In the genomic region with DNA sequence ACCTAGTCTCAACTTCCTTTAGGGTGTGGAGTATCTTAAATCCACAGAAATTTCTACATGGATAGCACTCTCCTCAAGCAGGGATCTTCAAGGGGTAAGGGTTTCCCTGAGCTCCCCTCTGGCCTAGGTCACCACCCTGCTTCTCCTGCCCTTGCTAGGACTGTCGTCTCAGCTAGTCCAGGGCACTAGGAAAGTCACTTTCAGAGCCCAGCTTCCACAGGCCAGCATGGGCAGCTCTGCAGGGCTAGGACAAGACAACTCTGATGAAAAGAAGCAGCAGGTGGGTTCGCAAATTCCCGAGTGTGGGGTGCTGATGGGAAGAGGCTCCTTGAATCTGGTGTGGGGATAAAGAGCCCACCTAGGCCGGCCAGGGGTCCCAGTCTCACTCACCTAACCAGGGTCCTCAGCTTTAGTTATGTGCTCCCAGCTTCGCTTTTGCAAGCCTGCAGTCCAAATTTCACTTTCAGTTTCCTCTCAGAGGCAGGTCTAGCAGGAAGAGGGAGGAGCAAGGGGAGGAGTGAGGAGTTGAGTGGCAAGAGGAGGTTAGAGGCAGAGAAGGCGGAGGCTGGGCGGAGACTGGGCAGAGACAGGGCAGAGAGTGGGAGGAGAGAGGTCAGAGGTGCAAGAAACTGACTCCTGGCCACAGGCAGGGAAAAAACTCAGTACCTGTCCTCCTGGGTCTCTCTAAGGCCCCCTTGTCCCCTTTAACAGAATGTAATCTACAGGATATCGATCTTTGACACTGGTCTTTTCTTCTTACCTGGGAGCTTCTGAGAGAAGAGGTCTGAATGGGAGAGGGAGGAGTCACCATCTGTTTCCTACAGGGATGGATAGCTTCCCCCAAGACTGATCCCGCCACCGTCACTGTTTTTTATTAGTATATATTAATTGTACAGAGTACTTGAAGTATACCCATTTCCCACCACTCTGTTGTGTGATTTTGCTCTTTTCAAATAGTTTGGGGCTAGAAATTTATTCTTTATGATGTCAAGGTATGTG, we compare ENCODE assay signal across 8 mouse cellular contexts. TPM values are rescaled to one million over a fixed set of nuclear protein-coding genes. Genes with fewer than 3 reads are reported as not detected.
DNase-seq lines count a peak whose midpoint lies in the region; ATAC-seq and TF ChIP-seq lines count a peak whose summit lies in the region.

A gene (minus strand): TSS at position 488 of the 999 bp plus-strand sequence.

- no peaks in the 10 kb centered on the region for H3K4me1 ChIP-seq in hindbrain, embryonic 16.5 days (ENCODE audit: control insufficient read depth, insufficient read depth, low read depth, low read length)

- H3K9ac ChIP-seq in hindbrain, embryonic 16.5 days (ENCODE audit: low read depth, low read length), result peak within 1 kb of the TSS; percentile 42

- H3K36me3 ChIP-seq in hindbrain, embryonic 16.5 days (ENCODE audit: control insufficient read depth, insufficient read depth, low read length), result no peaks in the 10 kb centered on the region

- peak within 1 kb of the TSS; percentile 84 for H3K27ac ChIP-seq in gastrocnemius, adult 2 months
- no peak within 1 kb of the TSS for H3K27ac ChIP-seq in hindbrain, embryonic 16.5 days (ENCODE audit: low read depth, low read length)

- peak within 1 kb of the TSS; percentile 39 for H3K4me2 ChIP-seq in hindbrain, embryonic 16.5 days (ENCODE audit: low read length)

- H3K4me3 ChIP-seq in gastrocnemius, adult 2 months, result peak within 1 kb of the TSS; percentile 82
- H3K4me3 ChIP-seq in hindbrain, embryonic 16.5 days (ENCODE audit: low read length), result peak within 1 kb of the TSS; percentile 34

- no peaks in the 10 kb centered on the region for H3K27me3 ChIP-seq in hindbrain, embryonic 16.5 days (replicated peaks; ENCODE audit: control insufficient read depth, insufficient read depth, low read length)

- intact Hi-C loops in gastrocnemius, adult 2 months (cut with DNase I), result loop anchor here (5.0 kb wide), 1 partner anchor 53 kb away; no protein-coding TSS in a partner anchor

- TF ChIP-seq CTCF in gastrocnemius, adult 2 months (IDR thresholded peaks at IDR 0.05), result no peak

- ATAC-seq in common myeloid progenitor, adult 5-6 weeks (replicated peaks; ENCODE audit: low read depth, poor library complexity, severe bottlenecking), result peak; percentile 99
- peak; percentile 74 for ATAC-seq in hindbrain, embryonic 16.5 days

- peak; percentile 86 for DNase-seq in ZHBTc4 (ENCODE audit: low read depth, low spot score)
- DNase-seq in gastrocnemius, adult 2 months, result peak; percentile 91
- peak; percentile 57 to 58 for DNase-seq in left cerebral cortex, adult 18-20 months (ENCODE audit: low spot score in 2 of 2)
- DNase-seq in lung, postnatal 4 days, result peak; percentile 87 to 90
- peak; percentile 17 for DNase-seq in retina, postnatal 7 days (ENCODE audit: low read depth, low spot score)
- peak; percentile 80 to 88 for DNase-seq in urinary bladder, adult 18-20 months (ENCODE audit: low spot score in 2 of 2)

- WGBS in hindbrain, embryonic 16.5 days, result 25% methylated on average over 10 of the region's 10 CpGs

- no peaks in the 10 kb centered on the region for H3K9me3 ChIP-seq in hindbrain, embryonic 16.5 days (ENCODE audit: control insufficient read depth, low read length)

RNA-seq across cellular contexts. Expression of the gene that starts here (rescaled TPM):
- total RNA-seq in common myeloid progenitor, adult 5-6 weeks (2017), result 31.7 and 33.6 TPM in 2 replicates
- total RNA-seq in gastrocnemius, adult 2 months (2021), result 1 to 10 TPM; 2.4 to 3.4 TPM
- polyA plus RNA-seq in hindbrain, embryonic 16.5 days (2015; fragmentation: Nextera tagmentation; extraction: Ambion mirVana), result 0.09 and 0.26 TPM in 2 replicates
- total RNA-seq in left cerebral cortex, adult 18-20 months (2021), result 1 to 10 TPM; 2.6 to 2.8 TPM

Comparison
In these comparisons a context has a peak if more than half of its experiments do, and no peak if none do; other contexts are left out.
1. Peak in ATAC-seq, H3K4me3 ChIP-seq, H3K9ac ChIP-seq and H3K4me2 ChIP-seq in hindbrain, embryonic 16.5 days; RNA of the gene not detected or under 1 TPM.
2. DNase-seq: peak in every context shown above with its lines; median percentile 91 in gastrocnemius, adult 2 months; 88 in lung, postnatal 4 days; 86 in ZHBTc4; 84 in urinary bladder, adult 18-20 months; 58 in left cerebral cortex, adult 18-20 months; 17 in retina, postnatal 7 days.